ENCODE assay signal across 8 mouse cellular contexts in the genomic region with DNA sequence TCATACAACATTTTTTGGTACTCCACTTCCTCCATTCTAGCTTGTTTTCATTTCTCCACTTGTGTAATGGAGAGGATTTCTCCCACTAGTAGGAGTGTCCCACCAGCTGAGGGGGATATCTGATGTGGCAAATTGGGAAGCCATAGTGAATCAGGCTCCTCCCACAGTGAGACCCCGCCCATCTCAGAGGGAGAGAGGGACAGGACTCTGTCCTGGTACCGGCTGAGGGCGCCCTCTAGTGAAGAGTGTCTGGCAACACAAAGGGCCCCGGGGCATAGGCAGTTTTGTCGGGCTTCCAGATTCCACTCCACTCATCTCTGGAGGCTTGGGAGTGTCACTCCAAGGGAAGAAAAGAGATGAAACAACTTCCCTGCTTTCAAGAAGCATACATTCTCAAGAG. TPM values are rescaled to one million over a fixed set of nuclear protein-coding genes. Genes with fewer than 3 reads are reported as not detected.
A peak's percentile ranks its signal among the peaks of the same experiment; 100 is the strongest.
DNase-seq lines count a peak whose midpoint lies in the region; ATAC-seq and TF ChIP-seq lines count a peak whose summit lies in the region.

No protein-coding gene starts in this region.

- WGBS in embryonic facial prominence, embryonic 14.5 days: 13% methylated on average over 5 of the region's 5 CpGs
- WGBS in liver, postnatal 0 days (ENCODE audit: insufficient replicate concordance): 8% methylated on average over 5 of the region's 5 CpGs

- no peak for TF ChIP-seq EP300 in liver, postnatal 0 days (IDR thresholded peaks at IDR 0.05; ENCODE audit: low read depth)

- H3K9ac ChIP-seq in embryonic facial prominence, embryonic 14.5 days (ENCODE audit: low read depth, low read length): no peak overlapping the region
- H3K9ac ChIP-seq in liver, postnatal 0 days (replicated peaks): no peak overlapping the region

- H3K36me3 ChIP-seq in embryonic facial prominence, embryonic 14.5 days (ENCODE audit: control insufficient read depth, insufficient read depth, low read length): no peaks in the 10 kb centered on the region
- H3K36me3 ChIP-seq in liver, postnatal 0 days (replicated peaks; ENCODE audit: insufficient read depth, low read length): no peaks in the 10 kb centered on the region

- peak; percentile 65; the same call in 1 of the 2 replicates for ATAC-seq in embryonic facial prominence, embryonic 14.5 days (ENCODE audit: low read depth)
- ATAC-seq in liver, postnatal 0 days: peak; percentile 80

- no peak overlapping the region for H3K4me2 ChIP-seq in embryonic facial prominence, embryonic 14.5 days (ENCODE audit: low read depth, low read length)
- H3K4me2 ChIP-seq in liver, postnatal 0 days (ENCODE audit: low read depth, low read length): no peak overlapping the region

- DNase-seq in urinary bladder, postnatal 14 days (ENCODE audit: low spot score): peak; percentile 80
- no peak for DNase-seq in urinary bladder, adult 2 months (ENCODE audit: low spot score)
- DNase-seq in adrenal gland, postnatal 4 days (ENCODE audit: low spot score in 2 of 2): peak; percentile 36 to 70
- DNase-seq in embryonic facial prominence, embryonic 14.5 days (ENCODE audit: low spot score): peak; percentile 51
- DNase-seq in kidney, adult 11 months: peak; percentile 39
- peak; percentile 83 for DNase-seq in liver, postnatal 0 days
- peak; percentile 38 for DNase-seq in skeletal muscle tissue, adult 2 months (ENCODE audit: low read depth, low spot score)
- no peak for DNase-seq in frontal cortex, postnatal 25 days (ENCODE audit: low spot score in 2 of 2)

- H3K9me3 ChIP-seq in embryonic facial prominence, embryonic 14.5 days (ENCODE audit: control insufficient read depth, low read length): no peaks in the 10 kb centered on the region
- H3K9me3 ChIP-seq in liver, postnatal 0 days (ENCODE audit: low read length): no peaks in the 10 kb centered on the region

- no peak overlapping the region for H3K4me3 ChIP-seq in embryonic facial prominence, embryonic 14.5 days (ENCODE audit: low read depth, low read length)
- no peak overlapping the region for H3K4me3 ChIP-seq in liver, postnatal 0 days (ENCODE audit: low read depth, low read length)

- no peaks in the 10 kb centered on the region for H3K4me1 ChIP-seq in embryonic facial prominence, embryonic 14.5 days (ENCODE audit: control insufficient read depth, insufficient read depth, low read length)
- 0 out of 2 replicates have a peak, but pooled peaks cover 2% of the 10 kb centered on the region for H3K4me1 ChIP-seq in liver, postnatal 0 days (ENCODE audit: insufficient read depth)

- no peak overlapping the region for H3K27ac ChIP-seq in embryonic facial prominence, embryonic 14.5 days (replicated peaks; ENCODE audit: low read depth, low read length)
- H3K27ac ChIP-seq in liver, postnatal 0 days (ENCODE audit: low read depth): no peak overlapping the region

- H3K27me3 ChIP-seq in embryonic facial prominence, embryonic 14.5 days (replicated peaks; ENCODE audit: control insufficient read depth, insufficient read depth, low read length): no peaks in the 10 kb centered on the region
- no peaks in the 10 kb centered on the region for H3K27me3 ChIP-seq in liver, postnatal 0 days (ENCODE audit: insufficient read depth, low read length)

- TF ChIP-seq CTCF in liver, postnatal 0 days (IDR thresholded peaks at IDR 0.05; ENCODE audit: low read depth): peak; percentile 78

RNA-seq across cellular contexts. Expression of gene Cd6, which starts 1.6 kb away (rescaled TPM):
- polyA plus RNA-seq in urinary bladder, adult 2 months (2012; rRNA removed): 0.39 and 0.50 TPM in 2 replicates
- under 1 TPM; 0.20 to 0.23 TPM for total RNA-seq in adrenal gland, postnatal 4 days (2021)
- 0.07 TPM in 1 of 2 replicates, not detected in the other for polyA plus RNA-seq in embryonic facial prominence, embryonic 14.5 days (2014; fragmentation: Nextera tagmentation; extraction: Ambion mirVana)
- polyA plus RNA-seq in liver, postnatal 0 days (2015; fragmentation: Nextera tagmentation; extraction: Ambion mirVana): 0.11 TPM in 1 of 2 replicates, not detected in the other

RNA-seq across cellular contexts. Expression of gene Slc15a3, which starts 8.1 kb away (rescaled TPM):
- polyA plus RNA-seq in urinary bladder, adult 2 months (2012; rRNA removed): 0.99 and 1.7 TPM in 2 replicates
- 1 to 10 TPM; 3.5 to 3.8 TPM for total RNA-seq in adrenal gland, postnatal 4 days (2021)
- polyA plus RNA-seq in embryonic facial prominence, embryonic 14.5 days (2014; fragmentation: Nextera tagmentation; extraction: Ambion mirVana): 0.84 and 1.3 TPM in 2 replicates
- 4.2 and 4.4 TPM in 2 replicates for polyA plus RNA-seq in liver, postnatal 0 days (2015; fragmentation: Nextera tagmentation; extraction: Ambion mirVana)

RNA-seq across cellular contexts. Expression of gene Tmem132a, which starts 38.3 kb away (rescaled TPM):
- 14.7 and 16.5 TPM in 2 replicates for polyA plus RNA-seq in urinary bladder, adult 2 months (2012; rRNA removed)
- total RNA-seq in adrenal gland, postnatal 4 days (2021): 10 to 100 TPM; 40.7 to 48.1 TPM
- polyA plus RNA-seq in embryonic facial prominence, embryonic 14.5 days (2014; fragmentation: Nextera tagmentation; extraction: Ambion mirVana): 58.5 and 67.8 TPM in 2 replicates
- 2.0 and 2.1 TPM in 2 replicates for polyA plus RNA-seq in liver, postnatal 0 days (2015; fragmentation: Nextera tagmentation; extraction: Ambion mirVana)

RNA-seq across cellular contexts. Expression of gene Tmem109, which starts 50.4 kb away (rescaled TPM):
- polyA plus RNA-seq in urinary bladder, adult 2 months (2012; rRNA removed): 132 and 133 TPM in 2 replicates
- total RNA-seq in adrenal gland, postnatal 4 days (2021): 10 to 100 TPM; 91.3 to 93.3 TPM
- 131 and 137 TPM in 2 replicates for polyA plus RNA-seq in embryonic facial prominence, embryonic 14.5 days (2014; fragmentation: Nextera tagmentation; extraction: Ambion mirVana)
- 12.8 and 13.2 TPM in 2 replicates for polyA plus RNA-seq in liver, postnatal 0 days (2015; fragmentation: Nextera tagmentation; extraction: Ambion mirVana)

Comparison
In these comparisons a context has a peak if more than half of its experiments do, and no peak if none do; other contexts are left out.
1. DNase-seq: peak in urinary bladder, postnatal 14 days (single experiment), adrenal gland, postnatal 4 days (2 of 2), embryonic facial prominence, embryonic 14.5 days (single experiment), kidney, adult 11 months (single experiment), liver, postnatal 0 days (single experiment) and skeletal muscle tissue, adult 2 months (single experiment); none in urinary bladder, adult 2 months (single experiment) and frontal cortex, postnatal 25 days (0 of 2).